Comparison of ENCODE assay signal across 24 mouse cellular contexts in the genomic region with DNA sequence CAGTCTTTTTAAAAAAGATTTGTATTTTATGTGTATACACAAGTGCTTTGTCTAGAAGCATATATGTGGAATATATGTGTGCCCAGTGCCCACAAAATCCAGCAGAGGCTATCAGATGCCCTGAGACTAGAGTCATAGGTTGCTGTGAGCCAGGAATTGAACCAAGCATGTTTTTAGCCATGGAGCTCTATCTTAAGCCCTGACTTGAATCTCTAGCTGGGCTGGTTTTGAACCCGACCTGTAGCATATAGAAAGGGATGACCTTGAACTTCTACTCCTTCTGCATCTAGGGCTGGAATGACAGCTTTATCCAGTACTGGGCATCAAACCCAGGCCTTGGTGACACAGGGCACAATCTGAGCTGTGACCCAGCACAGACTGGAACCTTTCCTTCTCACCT. TPM values are rescaled to one million over a fixed set of nuclear protein-coding genes. Genes with fewer than 3 reads are reported as not detected.
DNase-seq lines count a peak whose midpoint lies in the region; ATAC-seq and TF ChIP-seq lines count a peak whose summit lies in the region.
"Had no signal": no experiment of that assay in that cellular context is flagged by ENCODE, and none has a peak within 500 bp of the region (broad histone marks: within the 10 kb centered on the region; RNA-seq: fewer than 3 reads in every experiment).

No protein-coding gene starts in this region.

- TF ChIP-seq EP300 in heart, postnatal 0 days (IDR thresholded peaks at IDR 0.05; ENCODE audit: low read depth) = no peak
- no peak for TF ChIP-seq EP300 in CH12.LX (IDR thresholded peaks at IDR 0.05; ENCODE audit: low read length)

- H3K4me2 ChIP-seq in heart, postnatal 0 days (ENCODE audit: low read depth, low read length) = no peak overlapping the region
- H3K4me2 ChIP-seq in kidney, embryonic 16.5 days (replicated peaks; ENCODE audit: low read depth, low read length) = no peak overlapping the region
- H3K4me2 ChIP-seq in lung, embryonic 15.5 days = no peak overlapping the region
- H3K4me2 ChIP-seq in CH12.LX (ENCODE audit: insufficient read depth, low read depth, poor library complexity, severe bottlenecking) = no peak overlapping the region; the same call in 1 of the 2 replicates
- H3K4me2 ChIP-seq: forebrain, embryonic 12.5 days; heart, embryonic 12.5 days; hindbrain, embryonic 12.5 days; midbrain, embryonic 13.5 days; neural tube, embryonic 13.5 days had no signal

- no peaks in the 10 kb centered on the region for H3K4me1 ChIP-seq in heart, postnatal 0 days (ENCODE audit: control insufficient read depth, insufficient read depth)
- H3K4me1 ChIP-seq in kidney, embryonic 16.5 days (ENCODE audit: insufficient read depth, low read length) = peaks cover 24% of the 10 kb centered on the region
- H3K4me1 ChIP-seq in lung, embryonic 15.5 days = peaks cover 10% of the 10 kb centered on the region
- H3K4me1 ChIP-seq in CH12.LX (ENCODE audit: control insufficient read depth in 1 of 2, insufficient read depth in 2 of 2) = peaks cover 10 to 64% of the 10 kb centered on the region in 2 experiments
- H3K4me1 ChIP-seq: heart, embryonic 12.5 days had no signal

- no peak overlapping the region for H3K4me3 ChIP-seq in heart, postnatal 0 days (ENCODE audit: low read depth, low read length)
- H3K4me3 ChIP-seq in kidney, embryonic 16.5 days (ENCODE audit: low read length) = no peak overlapping the region
- H3K4me3 ChIP-seq in lung, embryonic 15.5 days = no peak overlapping the region
- no peak overlapping the region for H3K4me3 ChIP-seq in CH12.LX (replicated peaks in 1 of 3; ENCODE audit: low read depth in 2 of 3, low read length in 2 of 3, poor library complexity in 1 of 3)
- H3K4me3 ChIP-seq: erythroblast, embryonic 14.5 days; forebrain, embryonic 12.5 days; heart, embryonic 12.5 days; hindbrain, embryonic 12.5 days; midbrain, embryonic 13.5 days; neural tube, embryonic 13.5 days had no signal

- no peak overlapping the region; the same call in 1 of the 2 replicates for H3K27ac ChIP-seq in heart, postnatal 0 days (ENCODE audit: low read depth)
- peak overlapping the region; percentile 22; the same call in 1 of the 2 replicates for H3K27ac ChIP-seq in kidney, embryonic 16.5 days (ENCODE audit: low read length)
- peak overlapping the region; percentile 89 for H3K27ac ChIP-seq in lung, embryonic 15.5 days
- 0 out of 2 replicates have a peak overlapping the region, but pooled peaks have one; percentile 42 for H3K27ac ChIP-seq in CH12.LX (ENCODE audit: insufficient read depth, low read depth)
- H3K27ac ChIP-seq: forebrain, embryonic 12.5 days; hindbrain, embryonic 12.5 days; macrophage; midbrain, embryonic 13.5 days; neural tube, embryonic 13.5 days had no signal

- dilution Hi-C loops in CH12.LX (cut with MboI; ENCODE audit: extremely low pct_ligation_motif_present, extremely low pct_unique_long_range_greater_than_20kb, low sequenced_read_pairs) = no loop called here

- no peak for TF ChIP-seq CTCF in heart, postnatal 0 days (IDR thresholded peaks at IDR 0.05; ENCODE audit: low read depth)
- no peak for TF ChIP-seq CTCF in CH12.LX (conservative IDR thresholded peaks at IDR 0.05 in 1 of 2, IDR thresholded peaks at IDR 0.05 in 1 of 2; ENCODE audit: low read depth in 2 of 2, low read length in 2 of 2)

- H3K36me3 ChIP-seq in heart, postnatal 0 days (replicated peaks; ENCODE audit: control insufficient read depth, insufficient read depth, low read length) = peaks cover 61% of the 10 kb centered on the region
- H3K36me3 ChIP-seq in kidney, embryonic 16.5 days (ENCODE audit: insufficient read depth, low read length) = peaks cover 52% of the 10 kb centered on the region
- peaks cover 62% of the 10 kb centered on the region for H3K36me3 ChIP-seq in lung, embryonic 15.5 days
- H3K36me3 ChIP-seq in CH12.LX (replicated peaks in 1 of 2; ENCODE audit: control insufficient read depth in 1 of 2, insufficient read depth in 1 of 2, low read length in 1 of 2) = peaks cover 45 to 61% of the 10 kb centered on the region in 2 experiments

- peaks cover 31% of the 10 kb centered on the region for H3K79me2 ChIP-seq in CH12.LX (replicated peaks; ENCODE audit: control insufficient read depth, extremely low read depth, insufficient read depth, poor library complexity, severe bottlenecking)

- TF ChIP-seq RAD21 in CH12.LX (IDR thresholded peaks at IDR 0.05; ENCODE audit: low read depth, low read length) = no peak

- TF ChIP-seq POLR2A in CH12.LX (IDR thresholded peaks at IDR 0.05; ENCODE audit: low read depth, low read length) = no peak

- H3K9me3 ChIP-seq in heart, postnatal 0 days (replicated peaks; ENCODE audit: control insufficient read depth, low read length) = no peaks in the 10 kb centered on the region
- no peaks in the 10 kb centered on the region for H3K9me3 ChIP-seq in kidney, embryonic 16.5 days (ENCODE audit: low read length)
- no peaks in the 10 kb centered on the region for H3K9me3 ChIP-seq in lung, embryonic 15.5 days
- H3K9me3 ChIP-seq in CH12.LX (replicated peaks; ENCODE audit: low read length) = no peaks in the 10 kb centered on the region
- H3K9me3 ChIP-seq: forebrain, embryonic 12.5 days; heart, embryonic 12.5 days; hindbrain, embryonic 12.5 days; midbrain, embryonic 13.5 days; neural tube, embryonic 13.5 days had no signal

- 0 out of 2 replicates have a peak overlapping the region, but pooled peaks have one; percentile 13 for H3K9ac ChIP-seq in heart, postnatal 0 days (replicated peaks; ENCODE audit: low read depth, low read length)
- no peak overlapping the region for H3K9ac ChIP-seq in kidney, embryonic 16.5 days (replicated peaks; ENCODE audit: low read length)
- no peak overlapping the region for H3K9ac ChIP-seq in lung, embryonic 15.5 days
- H3K9ac ChIP-seq in CH12.LX (ENCODE audit: insufficient read depth, low read depth) = no peak overlapping the region
- H3K9ac ChIP-seq: forebrain, embryonic 12.5 days; heart, embryonic 12.5 days; hindbrain, embryonic 12.5 days; midbrain, embryonic 13.5 days; neural tube, embryonic 13.5 days had no signal

- no peaks in the 10 kb centered on the region for H3K27me3 ChIP-seq in heart, postnatal 0 days (ENCODE audit: control insufficient read depth, insufficient read depth, low read length)
- no peaks in the 10 kb centered on the region for H3K27me3 ChIP-seq in kidney, embryonic 16.5 days (ENCODE audit: insufficient read depth, low read length)
- no peaks in the 10 kb centered on the region for H3K27me3 ChIP-seq in lung, embryonic 15.5 days
- H3K27me3 ChIP-seq in CH12.LX (replicated peaks) = no peaks in the 10 kb centered on the region
- H3K27me3 ChIP-seq: forebrain, embryonic 12.5 days; heart, embryonic 12.5 days; hindbrain, embryonic 12.5 days; midbrain, embryonic 13.5 days; neural tube, embryonic 13.5 days had no signal

- in situ Hi-C loops in CH12.LX (cut with MboI; ENCODE audit: low pct_ligation_motif_present, low pct_unique_long_range_greater_than_20kb, low sequenced_read_pairs) = loop anchor here (10.0 to 25.0 kb wide), 3 partner anchors 174 to 708 kb away; no protein-coding TSS in a partner anchor

- ATAC-seq in heart, postnatal 0 days (ENCODE audit: insufficient read depth, low read depth) = no peak
- no peak for ATAC-seq in kidney, embryonic 16.5 days (ENCODE audit: low FRiP score, low TSS enrichment)
- no peak for ATAC-seq in lung, embryonic 15.5 days (ENCODE audit: borderline replicate concordance, extremely low read depth, low FRiP score, low TSS enrichment)
- ATAC-seq: midbrain, embryonic 13.5 days had no signal

- DNase-seq in heart, postnatal 0 days (ENCODE audit: low spot score) = no peak
- DNase-seq in heart, adult 18-20 months = no peak
- no peak for DNase-seq in kidney, postnatal 36 days
- DNase-seq in lung, postnatal 4 days = no peak
- no peak for DNase-seq in CH12.LX (ENCODE audit: extremely low read depth)
- no peak for DNase-seq in embryo, embryonic 10.5 days (ENCODE audit: low spot score)
- DNase-seq: adrenal gland, adult 2 months; adrenal gland, postnatal 36 days; cerebellum, adult 18-20 months; cerebellum, postnatal 10 days; gastrocnemius, postnatal 10 days; layer of hippocampus, postnatal 36 days; left cerebral cortex, postnatal 4 days; lung, adult 2 months; right cerebral cortex, postnatal 4 days had no signal

- 59% methylated on average over 1 of the region's 1 CpGs for WGBS in heart, postnatal 0 days
- 79% methylated on average over 1 of the region's 1 CpGs for WGBS in kidney, embryonic 16.5 days
- WGBS in lung, embryonic 15.5 days = 78% methylated on average over 1 of the region's 1 CpGs

TF ChIP-seq in CH12.LX, 34 proteins besides CTCF, POLR2A, EP300 and RAD21 (continues in another document):
- no peak for TF ChIP-seq KAT2A (IDR thresholded peaks at IDR 0.05; ENCODE audit: insufficient replicate concordance, low read length)
- no peak for TF ChIP-seq USF1 (IDR thresholded peaks at IDR 0.05; ENCODE audit: low read depth, low read length)
- TF ChIP-seq UBTF (IDR thresholded peaks at IDR 0.05; ENCODE audit: low read depth, low read length) = no peak
- no peak for TF ChIP-seq MYC (IDR thresholded peaks at IDR 0.05; ENCODE audit: low read depth, low read length)
- no peak for TF ChIP-seq SMC3 (IDR thresholded peaks at IDR 0.05; ENCODE audit: low read depth, low read length)
- TF ChIP-seq MXI1 (IDR thresholded peaks at IDR 0.05; ENCODE audit: low read depth, low read length) = no peak
- no peak for TF ChIP-seq ZNF384 (IDR thresholded peaks at IDR 0.05; ENCODE audit: low read depth, low read length)
- TF ChIP-seq POLR2AphosphoS2 (IDR thresholded peaks at IDR 0.05; ENCODE audit: low read depth, low read length) = no peak
- no peak for TF ChIP-seq ZC3H11A (IDR thresholded peaks at IDR 0.05; ENCODE audit: low read depth, low read length)

RNA-seq across cellular contexts. Expression of gene Rps15a, which starts 4.7 kb away (rescaled TPM):
- total RNA-seq in heart, postnatal 0 days (2014; rRNA removed; ENCODE audit: low replicate concordance) = 366 and 413 TPM in 2 replicates
- polyA plus RNA-seq in heart, postnatal 0 days (2015; fragmentation: Nextera tagmentation; extraction: Ambion mirVana) = 397 and 415 TPM in 2 replicates
- 100 to 1,000 TPM; 557 to 604 TPM for total RNA-seq in heart, adult 18-20 months (2021)
- 655 and 667 TPM in 2 replicates for polyA plus RNA-seq in kidney, embryonic 16.5 days (2015; fragmentation: Nextera tagmentation; extraction: Ambion mirVana)
- 769 and 810 TPM in 2 replicates for polyA plus RNA-seq in lung, embryonic 15.5 days (2015; fragmentation: Nextera tagmentation; extraction: Ambion mirVana)
- 2,766 and 3,118 TPM in 2 replicates for total RNA-seq in CH12.LX (2012; rRNA removed)
- 2,652 and 2,996 TPM in 2 replicates for total RNA-seq in CH12.LX (2014; rRNA removed)
- 774 and 1,002 TPM in 2 replicates for polyA plus RNA-seq in CH12.LX (2012; ENCODE audit: insufficient read length, low read depth)

RNA-seq across cellular contexts. Expression of gene Arl6ip1, which starts 8.8 kb away (rescaled TPM):
- total RNA-seq in heart, postnatal 0 days (2014; rRNA removed; ENCODE audit: low replicate concordance) = 125 and 331 TPM in 2 replicates
- 141 and 159 TPM in 2 replicates for polyA plus RNA-seq in heart, postnatal 0 days (2015; fragmentation: Nextera tagmentation; extraction: Ambion mirVana)
- total RNA-seq in heart, adult 18-20 months (2021) = 10 to 100 TPM; 33.9 to 34.3 TPM
- polyA plus RNA-seq in kidney, embryonic 16.5 days (2015; fragmentation: Nextera tagmentation; extraction: Ambion mirVana) = 405 and 508 TPM in 2 replicates
- polyA plus RNA-seq in lung, embryonic 15.5 days (2015; fragmentation: Nextera tagmentation; extraction: Ambion mirVana) = 500 and 550 TPM in 2 replicates
- total RNA-seq in CH12.LX (2012; rRNA removed) = 195 and 214 TPM in 2 replicates
- total RNA-seq in CH12.LX (2014; rRNA removed) = 234 and 274 TPM in 2 replicates
- polyA plus RNA-seq in CH12.LX (2012; ENCODE audit: insufficient read length, low read depth) = 241 and 248 TPM in 2 replicates
